Mouse (Mus musculus) cerebellum, postnatal 10 days (tissue): ENCODE results near the gene Stk39.
A peak's percentile ranks its signal among the peaks of the same experiment; 100 is the strongest.

Experiments
- DNase-seq, 2 experiments: peaks; one replicate each; pipeline ENCODE4 v3.0.0; 2021; ENCODE audit warnings: mixed read lengths in 2 of 2

Stk39 gene

GRCm38 (mm10) chr2:68381205-68381604, 90.9 kb downstream of the Stk39 start:
- peak in 1 of 2 experiments; percentile 29 for DNase-seq

GRCm38 (mm10) chr2:68379631-68380030, 92.4 kb downstream of the Stk39 start:
- no peak for DNase-seq

GRCm38 (mm10) chr2:68378319-68378718, 93.7 kb downstream of the Stk39 start:
- DNase-seq = no peak

- no peak for DNase-seq
These were observed 94.8 kb downstream of the Stk39 start for GRCm38 (mm10) chr2:68377251-68377681.

- DNase-seq = peak; percentile 71 to 72
These were observed 95.4 kb downstream of the Stk39 start for GRCm38 (mm10) chr2:68376660-68377059.

- no peak for DNase-seq
These were observed 97.9 kb downstream of the Stk39 start for GRCm38 (mm10) chr2:68374202-68374601.

- no peak for DNase-seq
These were observed 100.2 kb downstream of the Stk39 start for GRCm38 (mm10) chr2:68371912-68372311.

GRCm38 (mm10) chr2:68370326-68370725, 101.7 kb downstream of the Stk39 start:
- DNase-seq = no peak

- DNase-seq = peak in 1 of 2 experiments; percentile 44
These were observed 103.0 kb downstream of the Stk39 start for GRCm38 (mm10) chr2:68369080-68369479.

GRCm38 (mm10) chr2:68367944-68368343, 104.1 kb downstream of the Stk39 start:
- DNase-seq = no peak

GRCm38 (mm10) chr2:68366897-68367193, 105.2 kb downstream of the Stk39 start:
- no peak for DNase-seq

- DNase-seq = no peak
These were observed 105.8 kb downstream of the Stk39 start for GRCm38 (mm10) chr2:68366091-68366896.

- DNase-seq = no peak
These were observed 106.6 kb downstream of the Stk39 start for GRCm38 (mm10) chr2:68365504-68365903.

GRCm38 (mm10) chr2:68364181-68364900, 107.7 kb downstream of the Stk39 start:
- peak; percentile 64 to 76 for DNase-seq

GRCm38 (mm10) chr2:68363159-68363558, 108.9 kb downstream of the Stk39 start:
- no peak for DNase-seq

- DNase-seq = no peak
These were observed 110.4 kb downstream of the Stk39 start for GRCm38 (mm10) chr2:68361701-68362100.

- peak; percentile 86 to 91 for DNase-seq
These were observed 121.4 kb downstream of the Stk39 start for GRCm38 (mm10) chr2:68350621-68351020.

GRCm38 (mm10) chr2:68349593-68350383, 122.3 kb downstream of the Stk39 start:
- DNase-seq = peak; percentile 93 to 96

- no peak for DNase-seq
These were observed 123.1 kb downstream of the Stk39 start for GRCm38 (mm10) chr2:68348966-68349365.

GRCm38 (mm10) chr2:68346606-68347237, 125.3 kb downstream of the Stk39 start:
- no peak for DNase-seq

GRCm38 (mm10) chr2:68345269-68345668, 126.8 kb downstream of the Stk39 start:
- no peak for DNase-seq

- DNase-seq = no peak
These were observed 128.3 kb downstream of the Stk39 start for GRCm38 (mm10) chr2:68343751-68344150.

GRCm38 (mm10) chr2:68342122-68342646, 129.9 kb downstream of the Stk39 start:
- DNase-seq = no peak
